Mouse (Mus musculus) lung, postnatal 25 days (tissue): Measurements from ENCODE around the gene Mgl2.
"Not testable (repeated sequence)": the region's sequence is repeated elsewhere in the genome, so short reads cannot be mapped to it uniquely, and the experiment has no call there.

ENCODE experiments used
- DNase-seq: peaks from one replicate; pipeline ENCODE4 v3.0.0; 2022; ENCODE audit warnings: low spot score

Gene Mgl2

DNA sequence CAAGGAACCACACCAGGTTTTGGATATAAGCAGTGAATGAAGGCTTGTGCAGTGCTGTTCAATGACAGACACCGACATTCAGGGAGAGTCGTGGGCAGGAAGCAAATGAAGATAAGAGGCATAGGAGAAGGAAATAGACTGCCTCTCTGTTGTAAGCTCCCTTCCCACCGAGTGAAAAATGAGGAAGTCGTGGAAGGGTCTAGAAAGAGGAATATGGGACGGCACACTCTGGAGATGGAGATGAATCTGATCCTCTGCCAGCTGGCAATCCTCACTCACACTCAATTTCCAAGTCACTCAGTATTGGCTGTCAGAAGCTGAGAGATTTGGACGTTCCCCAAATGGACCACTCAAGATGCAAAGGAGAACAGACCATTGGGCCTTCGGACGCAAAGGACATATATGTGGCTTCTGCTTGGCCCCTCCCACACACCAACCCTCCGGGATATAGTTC is at the start of gene Mgl2:
Gene Mgl2 (plus strand): TSS at position 404 of the 454 bp plus-strand sequence.
- peak; percentile 17 for DNase-seq

DNA sequence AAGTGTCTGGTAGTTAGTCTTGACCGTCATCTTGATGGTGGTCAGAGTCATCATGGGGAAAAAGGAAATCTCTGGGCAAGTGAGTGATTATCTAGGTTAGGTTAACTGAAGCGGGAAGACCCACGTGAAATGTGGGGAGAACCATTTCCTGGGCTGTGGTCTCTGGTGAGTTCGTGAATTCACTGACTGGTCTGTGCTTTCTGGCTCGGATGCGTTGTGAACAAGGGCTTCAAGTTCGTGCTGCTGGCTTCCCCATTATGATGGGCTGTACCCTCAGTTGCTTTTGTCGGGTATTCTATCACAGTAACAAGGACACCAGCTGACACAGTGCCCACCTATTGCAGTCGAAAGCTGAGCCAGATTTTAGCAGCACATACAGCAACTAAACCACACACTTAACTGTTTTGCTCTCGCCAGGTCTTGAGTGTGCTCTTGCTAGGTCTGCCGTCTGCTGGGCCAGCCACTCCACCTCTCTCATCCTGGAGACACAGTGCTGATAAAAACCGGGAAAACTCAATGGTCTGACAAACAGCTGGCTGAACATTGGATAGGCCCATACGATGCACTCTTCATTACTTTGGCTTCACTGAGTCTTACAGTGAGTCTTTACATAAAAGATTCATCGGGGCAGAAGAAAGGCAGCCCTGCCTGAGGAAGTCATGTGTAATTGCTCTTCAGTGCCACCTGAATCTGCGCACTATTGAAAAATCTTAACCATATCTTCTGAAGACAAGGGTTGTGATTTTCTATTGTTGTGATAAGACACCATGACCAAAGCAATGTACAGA is 49.1 kb upstream of the Mgl2 start:
- DNase-seq = no peak

DNA sequence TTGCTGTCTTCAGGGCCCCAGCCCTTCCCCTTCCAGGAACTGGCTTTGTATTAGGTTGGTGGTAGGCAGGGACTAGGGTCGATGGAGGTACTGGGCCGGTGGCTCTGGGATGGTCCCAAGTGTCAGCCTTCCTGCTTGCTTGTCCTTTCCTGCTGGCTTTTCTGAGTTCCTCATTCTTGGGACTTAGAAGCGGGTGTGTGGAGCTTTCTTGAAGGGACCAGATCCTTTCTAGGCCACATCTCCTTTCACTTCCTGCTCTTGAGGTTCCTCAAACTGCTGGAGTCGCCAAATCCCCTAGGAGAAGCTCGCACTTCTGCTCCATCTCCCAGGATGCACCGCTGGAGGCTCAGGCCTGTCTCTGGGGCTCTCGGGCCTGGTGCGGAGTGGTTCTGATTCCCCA is 45.6 kb upstream of the Mgl2 start:
- DNase-seq = peak; percentile 16

- peak; percentile 37 for DNase-seq
Observed at GRCm38 (mm10) chr11:70091986-70092783, 37.9 kb upstream of the Mgl2 start, which contains the start of gene Asgr2. Gene Asgr2 (plus strand): TSS chr11:70092644.

DNA sequence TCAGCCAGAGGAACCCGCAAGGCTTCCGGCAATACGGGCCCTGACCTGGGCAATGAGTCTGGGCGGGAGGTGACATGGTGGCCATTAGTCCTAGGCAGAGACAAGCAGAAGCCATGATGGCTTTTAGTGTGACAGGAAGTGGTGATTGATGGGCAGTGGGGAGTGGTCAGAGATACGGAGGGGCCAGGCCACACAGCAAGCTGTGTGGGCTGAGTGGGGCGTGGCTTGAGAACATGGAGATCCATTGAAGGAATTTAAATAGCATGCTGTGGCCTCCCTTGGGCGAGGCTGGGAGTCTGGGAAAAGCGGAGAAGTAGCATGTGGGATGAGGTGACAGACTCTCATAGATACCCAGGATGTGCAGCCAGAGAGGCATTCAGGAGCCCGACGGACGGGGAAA is 32.7 kb upstream of the Mgl2 start:
- DNase-seq = no peak

GRCm38 (mm10) chr11:70099102-70099501 is 31.0 kb upstream of the Mgl2 start:
- DNase-seq = no peak

- no peak for DNase-seq
Observed at GRCm38 (mm10) chr11:70099809-70100208, 30.3 kb upstream of the Mgl2 start.

DNA sequence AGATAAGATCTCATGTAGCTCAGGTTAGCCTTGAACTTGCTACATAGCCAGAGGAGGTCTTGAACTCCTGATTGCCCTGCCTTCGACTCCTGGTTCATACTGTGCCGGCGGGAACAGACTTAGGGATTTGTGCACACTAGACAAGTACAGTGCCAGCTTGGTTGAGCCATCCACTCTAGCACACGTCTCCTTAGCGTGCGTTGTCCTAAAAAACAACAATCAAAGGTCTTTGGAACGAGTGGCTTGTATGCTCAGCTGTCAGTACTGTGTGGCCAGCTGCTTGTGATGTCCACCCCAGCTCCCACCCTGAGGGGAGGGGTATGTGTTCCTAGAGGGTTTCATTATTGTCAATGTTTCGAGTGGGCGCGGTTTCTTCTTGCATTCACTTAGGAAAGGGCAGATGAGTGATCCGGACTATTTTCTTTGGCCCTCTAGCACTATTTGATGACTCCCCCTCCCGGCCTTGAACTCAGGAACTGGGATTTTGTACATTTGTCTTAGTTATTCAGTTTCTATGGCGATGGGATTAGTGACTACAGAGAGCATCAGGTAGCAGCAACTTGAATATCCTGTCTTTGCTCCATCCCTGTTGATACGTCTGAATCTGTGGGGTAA is 26.3 kb upstream of the Mgl2 start:
- no peak for DNase-seq

DNA sequence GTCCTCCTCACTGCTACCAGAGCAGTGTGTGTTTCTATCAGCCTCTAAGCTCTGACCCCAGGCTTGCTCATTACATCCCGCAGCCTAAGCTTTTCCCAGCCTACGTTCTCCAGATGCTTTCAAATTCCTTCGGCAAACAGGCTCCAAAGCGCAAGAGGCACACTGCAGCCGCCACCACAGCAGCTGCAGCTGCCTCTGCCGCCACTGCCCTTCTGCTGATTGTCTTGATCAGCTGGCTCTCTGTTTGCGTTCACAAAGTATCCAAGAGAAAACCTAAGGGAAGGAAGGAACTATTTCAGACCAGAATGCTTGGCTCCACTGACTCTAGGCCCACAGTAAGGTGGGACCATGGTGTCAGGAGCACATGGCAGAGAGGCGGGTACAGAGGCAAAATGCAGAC is 23.0 kb upstream of the Mgl2 start:
- no peak for DNase-seq

DNA sequence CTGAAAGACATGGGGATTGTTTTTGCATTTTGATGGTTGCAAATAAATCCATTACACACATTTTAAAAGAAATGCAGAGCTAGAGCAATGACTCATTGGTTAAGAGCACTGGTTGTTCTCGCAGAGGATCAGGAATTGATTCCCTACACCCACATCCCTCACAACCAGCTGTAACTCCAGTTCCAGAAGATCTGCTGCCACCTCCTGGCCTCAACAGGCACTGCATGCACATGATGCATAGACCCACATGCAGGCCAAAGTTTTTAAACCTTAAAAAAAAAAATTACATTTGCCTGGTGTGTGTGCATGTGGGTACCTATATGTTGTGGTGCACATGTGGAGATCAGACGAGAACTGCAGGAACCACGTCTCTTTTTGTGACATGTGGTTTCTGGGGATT is 20.0 kb upstream of the Mgl2 start:
- DNase-seq = peak; percentile 16

- DNase-seq = peak; percentile 12
Observed at GRCm38 (mm10) chr11:70114562-70114961, 15.6 kb upstream of the Mgl2 start.

GRCm38 (mm10) chr11:70115901-70116300 is 14.2 kb upstream of the Mgl2 start:
- no peak for DNase-seq

GRCm38 (mm10) chr11:70135001-70135400 is 4.9 kb downstream of the Mgl2 start:
- DNase-seq = not testable (repeated sequence)

- not testable (repeated sequence) for DNase-seq
Observed at GRCm38 (mm10) chr11:70135925-70136324, 5.8 kb downstream of the Mgl2 start.

DNA sequence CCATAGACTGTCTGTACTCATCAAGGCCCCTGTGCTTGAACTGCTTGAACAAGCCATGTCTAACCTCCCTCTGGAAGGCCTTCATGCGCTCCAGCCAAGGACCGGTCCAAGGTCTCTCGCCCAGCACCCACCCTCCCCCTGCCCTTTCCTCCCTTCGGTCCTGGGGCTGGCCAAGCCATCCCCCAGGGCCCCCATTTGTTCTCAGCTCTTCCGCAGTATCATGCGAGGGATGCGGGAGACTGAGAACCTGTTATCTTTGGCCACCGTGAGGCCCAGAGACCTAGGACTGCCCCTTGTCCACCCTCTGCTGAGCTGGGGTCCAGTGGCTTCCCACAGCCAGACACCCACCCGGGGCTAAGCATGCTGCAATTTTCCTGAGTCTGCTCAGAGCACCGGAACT is 9.0 kb downstream of the Mgl2 start:
- DNase-seq = no peak

DNA sequence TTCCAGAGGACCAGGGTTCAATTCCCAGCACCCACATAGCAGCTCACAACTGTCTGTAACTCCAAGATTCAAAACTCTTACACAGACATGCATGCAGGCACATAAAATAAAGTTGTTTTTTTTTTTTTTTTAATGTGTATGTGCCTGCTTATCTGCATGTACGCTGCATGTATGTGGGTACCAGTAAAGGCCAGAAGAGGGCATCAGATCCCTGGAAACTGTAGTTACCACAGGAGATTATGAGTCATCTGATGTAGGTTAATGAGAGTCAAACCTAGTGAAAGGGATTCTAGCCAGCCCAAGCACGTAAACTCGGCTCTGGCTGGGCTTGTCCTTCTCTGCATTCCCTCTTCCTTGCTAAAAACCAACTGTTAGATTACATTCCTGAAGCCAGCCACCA is 20.9 kb downstream of the Mgl2 start:
- no peak for DNase-seq

GRCm38 (mm10) chr11:70155897-70156296 is 25.8 kb downstream of the Mgl2 start, which contains the start of gene Clec10a:
Gene Clec10a (plus strand): TSS chr11:70156197.
- not testable (repeated sequence) for DNase-seq

DNA sequence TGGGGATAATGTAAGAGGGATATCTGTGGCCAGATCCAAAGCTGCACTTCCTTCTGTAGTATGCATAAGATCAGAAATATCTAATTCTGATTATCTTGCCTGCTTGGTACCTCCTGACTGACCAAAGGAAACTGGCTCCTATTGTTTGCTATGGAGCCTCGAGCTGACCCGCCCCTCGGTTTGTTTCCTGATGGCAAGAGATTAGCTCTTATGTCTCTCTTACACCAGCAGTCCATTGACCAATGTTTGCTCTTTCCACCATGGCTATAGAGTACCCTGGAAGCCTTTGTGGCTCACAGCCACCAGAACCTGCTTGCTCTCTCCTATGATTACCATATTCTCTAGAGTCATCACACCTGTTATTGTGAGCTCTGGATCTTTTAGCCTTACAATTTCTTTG is 32.2 kb downstream of the Mgl2 start:
- peak; percentile 17 for DNase-seq

- no peak for DNase-seq
Observed at GRCm38 (mm10) chr11:70165972-70166921, 36.1 kb downstream of the Mgl2 start.

DNA sequence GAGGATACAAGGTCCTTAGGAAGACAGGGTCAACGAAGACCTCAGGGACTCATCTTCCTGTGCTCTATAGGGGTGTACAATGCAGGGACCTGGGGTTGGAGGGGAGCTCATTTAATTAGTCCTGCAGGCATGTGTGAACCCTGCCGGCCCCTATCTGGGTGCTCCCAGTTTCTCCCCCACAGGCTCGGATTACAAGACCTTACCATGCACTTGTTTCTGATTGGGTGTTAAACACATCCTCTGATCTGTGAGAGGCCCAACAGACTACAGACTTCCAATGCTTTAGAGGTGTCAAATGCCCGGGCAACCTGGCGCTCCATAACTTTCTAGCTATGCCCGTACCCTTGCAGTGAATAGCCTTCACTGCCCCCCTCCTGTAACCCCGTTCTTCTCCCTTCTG is 38.0 kb downstream of the Mgl2 start:
- no peak for DNase-seq

DNA sequence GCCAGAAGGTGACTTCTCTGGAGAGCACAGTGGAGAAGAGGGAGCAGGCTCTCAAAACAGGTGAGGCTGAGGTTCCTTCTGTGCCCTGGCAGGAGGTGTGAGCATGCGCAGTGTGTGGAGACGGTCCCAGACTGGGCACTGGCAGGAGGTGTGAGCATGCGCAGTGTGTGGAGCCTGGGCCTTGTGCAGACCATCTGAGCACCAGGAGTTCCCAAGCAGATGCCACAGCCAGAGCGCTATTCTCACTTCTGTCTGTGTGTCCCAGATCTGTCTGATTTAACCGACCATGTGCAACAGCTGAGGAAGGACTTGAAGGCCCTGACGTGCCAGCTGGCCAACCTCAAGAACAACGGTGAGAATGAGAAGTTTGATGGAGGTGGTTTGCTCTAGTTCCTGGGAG is 39.3 kb downstream of the Mgl2 start:
- DNase-seq = not testable (repeated sequence)
